ENCODE assay signal across 15 mouse cellular contexts in the genomic region with DNA sequence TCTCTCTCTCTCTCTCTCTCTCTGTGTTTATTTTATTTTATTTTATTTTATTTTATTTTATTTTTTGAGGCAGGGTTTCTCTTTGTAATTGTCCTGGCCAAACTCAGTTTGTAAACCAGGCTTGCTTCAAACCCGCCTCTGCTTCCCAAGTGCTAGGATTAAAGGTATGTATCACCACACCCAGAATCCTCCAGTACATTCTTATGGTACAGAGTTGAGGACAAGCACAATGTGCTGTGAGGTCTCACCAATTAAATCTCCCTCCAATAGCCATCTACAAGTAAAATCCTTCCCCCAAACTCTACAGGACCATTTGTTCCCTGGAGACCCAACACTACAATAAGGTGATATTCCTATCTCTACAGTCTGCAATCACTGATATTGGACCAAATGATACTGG.
"Had no signal": no experiment of that assay in that cellular context is flagged by ENCODE, and none has a peak within 500 bp of the region (broad histone marks: within the 10 kb centered on the region; RNA-seq: fewer than 3 reads in every experiment).

No protein-coding gene starts in this region.

- H3K4me3 ChIP-seq: lung, embryonic 15.5 days; megakaryocyte, embryonic 14.5 days; midbrain, embryonic 13.5 days; midbrain, embryonic 15.5 days; neural tube, embryonic 12.5 days; stomach, embryonic 15.5 days had no signal

- H3K9me3 ChIP-seq: lung, embryonic 15.5 days; megakaryocyte, embryonic 14.5 days; midbrain, embryonic 13.5 days; midbrain, embryonic 15.5 days; neural tube, embryonic 12.5 days; stomach, embryonic 15.5 days had no signal

- H3K27me3 ChIP-seq: lung, embryonic 15.5 days; megakaryocyte, embryonic 14.5 days; midbrain, embryonic 13.5 days; midbrain, embryonic 15.5 days; neural tube, embryonic 12.5 days; stomach, embryonic 15.5 days had no signal

- H3K9ac ChIP-seq: lung, embryonic 15.5 days; midbrain, embryonic 13.5 days; midbrain, embryonic 15.5 days; neural tube, embryonic 12.5 days; stomach, embryonic 15.5 days had no signal

- H3K36me3 ChIP-seq: lung, embryonic 15.5 days; midbrain, embryonic 13.5 days; midbrain, embryonic 15.5 days; neural tube, embryonic 12.5 days; stomach, embryonic 15.5 days had no signal

- H3K27ac ChIP-seq: lung, embryonic 15.5 days; macrophage; midbrain, embryonic 13.5 days; midbrain, embryonic 15.5 days; neural tube, embryonic 12.5 days; stomach, embryonic 15.5 days; stomach, postnatal 0 days had no signal

- H3K4me1 ChIP-seq: lung, embryonic 15.5 days; midbrain, embryonic 13.5 days; midbrain, embryonic 15.5 days; neural tube, embryonic 12.5 days; stomach, embryonic 15.5 days had no signal

- DNase-seq: lung, adult 18-20 months; lung, postnatal 14 days; lung, postnatal 36 days; right cerebral cortex, postnatal 14 days; thymus, adult 18-20 months; thymus, postnatal 14 days; thymus, postnatal 36 days had no signal
